Mouse (Mus musculus) embryonic facial prominence, embryonic 11.5 days (tissue): Measurements from ENCODE around the gene Gm49711. TPM values are rescaled to one million over a fixed set of nuclear protein-coding genes. Genes with fewer than 3 reads are reported as not detected.

Experiments
- ATAC-seq: fragments of 200-750 bp; cut with Nextera tagmentation; replicated peaks from 2 replicates; pipeline ENCODE4 v1.8.0; 2017; ENCODE audit warnings: low read depth; ENCODE audit not compliant: insufficient number of reproducible peaks, low FRiP score, low TSS enrichment
- DNase-seq: peaks from one replicate; pipeline ENCODE4 v3.0.0-alpha.2; 2015; ENCODE audit warnings: low spot score
- H3K27ac ChIP-seq: fragments of 300-500 bp; sonication (generic); replicated peaks from 2 replicates; pipeline ENCODE4 v1.5.1; 2014; ENCODE audit warnings: mild to moderate bottlenecking, low read depth, low read length, control low read depth
- H3K27me3 ChIP-seq: fragments of 300-500 bp; sonication (generic); 2 replicates; pipeline ENCODE4 v1.6.1; 2014; ENCODE audit warnings: mild to moderate bottlenecking, low read length, moderate library complexity, mixed read lengths; ENCODE audit not compliant: control insufficient read depth, insufficient read depth
- H3K36me3 ChIP-seq: fragments of 300-500 bp; sonication (generic); replicated peaks from 2 replicates; pipeline ENCODE4 v1.6.1; 2014; ENCODE audit warnings: low read depth, mild to moderate bottlenecking, low read length, moderate library complexity, mixed read lengths; ENCODE audit not compliant: control insufficient read depth, insufficient read depth
- H3K4me1 ChIP-seq: fragments of 300-500 bp; sonication (generic); 2 replicates; pipeline ENCODE4 v1.6.1; 2014; ENCODE audit warnings: low read length, mixed read lengths; ENCODE audit not compliant: control insufficient read depth, insufficient read depth
- H3K4me2 ChIP-seq: fragments of 300-500 bp; sonication (generic); 2 replicates; pipeline ENCODE4 v1.6.1; 2014; ENCODE audit warnings: low read depth, mild to moderate bottlenecking, control low read depth, low read length, moderate library complexity
- H3K4me3 ChIP-seq: fragments of 300-500 bp; sonication (generic); 2 replicates; pipeline ENCODE4 v1.5.1; 2014; ENCODE audit warnings: low read depth, low read length, control low read depth
- H3K9ac ChIP-seq: fragments of 300-500 bp; sonication (generic); replicated peaks from 2 replicates; pipeline ENCODE4 v1.6.1; 2014; ENCODE audit warnings: mild to moderate bottlenecking, control low read depth, low read length
- H3K9me3 ChIP-seq: fragments of 300-500 bp; sonication (generic); replicated peaks from 2 replicates; pipeline ENCODE4 v1.6.1; 2016; ENCODE audit warnings: mild to moderate bottlenecking, low read length, inconsistent platforms, mixed read lengths; ENCODE audit not compliant: control insufficient read depth
- WGBS: fragments of 180-500 bp; shearing (Covaris S2); extraction: QIAGEN DNeasy Blood & Tissue Kit; methylation state at CpG from one replicate; pipeline ENCODE4 v1.1.7; 2014; 5-methylcytosine and 5-hydroxymethylcytosine counted together
- polyA plus RNA-seq: library from polyadenylated mRNA; unstranded; fragments of >200 nt; fragmentation: Nextera tagmentation; extraction: Ambion mirVana; gene quantifications from 2 replicates; pipeline ENCODE4 v1.2.1, GENCODE M21; 2014

Gene Gm49711
- polyA plus RNA-seq, 1 experiment from 2014 or later = 0.45 TPM

DNA sequence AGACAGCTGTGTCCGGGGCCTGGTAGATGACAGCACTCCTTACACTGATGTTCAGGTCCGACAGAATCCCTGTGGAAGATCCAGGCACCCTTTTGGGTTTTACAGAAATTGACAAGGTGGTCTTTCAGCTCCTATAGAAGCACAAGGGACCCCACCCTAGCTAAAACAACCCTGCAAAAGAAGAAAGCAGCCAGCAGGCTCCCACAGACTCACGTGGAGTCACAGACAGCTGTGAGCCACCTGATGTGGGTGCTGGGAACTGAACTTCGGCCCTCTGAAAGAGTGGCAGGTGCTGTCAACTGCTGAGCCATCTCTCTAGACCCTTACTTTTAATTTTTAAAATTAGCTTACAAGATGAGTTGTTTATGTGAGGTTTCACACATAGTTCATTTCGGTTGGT is 23.4 kb upstream of the Gm49711 start:
- Histone ChIP-seq H3K4me3 (no peak overlapping the region), H3K27ac (no peak overlapping the region), H3K36me3 (no peaks in the 10 kb centered on the region; the same call in 1 of the 2 replicates), H3K9me3 (no peaks in the 10 kb centered on the region), H3K4me2 (no peak overlapping the region), H3K4me1 (no peaks in the 10 kb centered on the region), H3K27me3 (no peaks in the 10 kb centered on the region), H3K9ac (no peak overlapping the region)
- 81% methylated on average over 5 of the region's 5 CpGs for WGBS
- DNase-seq (no peak), ATAC-seq (no peak)

DNA sequence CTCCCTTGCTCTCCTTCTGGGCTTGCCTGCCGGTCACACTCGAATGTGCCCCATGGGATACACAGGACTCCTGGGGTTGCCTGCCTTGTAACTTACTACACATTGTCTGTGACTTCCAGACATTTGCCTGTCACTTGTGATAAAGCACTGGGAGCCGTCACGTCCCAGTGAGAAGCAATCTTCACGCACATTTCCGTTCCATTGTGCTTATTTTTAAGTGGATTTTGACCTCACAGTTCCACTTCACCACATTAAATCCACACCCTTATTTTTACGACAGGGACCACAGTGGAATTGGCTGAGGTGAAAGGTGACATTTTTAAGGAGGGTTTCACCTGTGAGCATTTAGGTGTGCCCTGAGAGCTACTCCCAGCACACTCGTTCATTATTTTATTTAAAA is 21.4 kb upstream of the Gm49711 start:
- H3K36me3 ChIP-seq = no peaks in the 10 kb centered on the region
- no peaks in the 10 kb centered on the region for H3K4me1 ChIP-seq
- H3K4me3 ChIP-seq = no peak overlapping the region
- 67% methylated on average over 8 of the region's 8 CpGs for WGBS
- H3K27ac ChIP-seq = no peak overlapping the region
- H3K9ac ChIP-seq = no peak overlapping the region
- no peak for DNase-seq
- no peaks in the 10 kb centered on the region for H3K9me3 ChIP-seq
- H3K4me2 ChIP-seq = no peak overlapping the region
- H3K27me3 ChIP-seq = no peaks in the 10 kb centered on the region
- ATAC-seq = no peak

DNA sequence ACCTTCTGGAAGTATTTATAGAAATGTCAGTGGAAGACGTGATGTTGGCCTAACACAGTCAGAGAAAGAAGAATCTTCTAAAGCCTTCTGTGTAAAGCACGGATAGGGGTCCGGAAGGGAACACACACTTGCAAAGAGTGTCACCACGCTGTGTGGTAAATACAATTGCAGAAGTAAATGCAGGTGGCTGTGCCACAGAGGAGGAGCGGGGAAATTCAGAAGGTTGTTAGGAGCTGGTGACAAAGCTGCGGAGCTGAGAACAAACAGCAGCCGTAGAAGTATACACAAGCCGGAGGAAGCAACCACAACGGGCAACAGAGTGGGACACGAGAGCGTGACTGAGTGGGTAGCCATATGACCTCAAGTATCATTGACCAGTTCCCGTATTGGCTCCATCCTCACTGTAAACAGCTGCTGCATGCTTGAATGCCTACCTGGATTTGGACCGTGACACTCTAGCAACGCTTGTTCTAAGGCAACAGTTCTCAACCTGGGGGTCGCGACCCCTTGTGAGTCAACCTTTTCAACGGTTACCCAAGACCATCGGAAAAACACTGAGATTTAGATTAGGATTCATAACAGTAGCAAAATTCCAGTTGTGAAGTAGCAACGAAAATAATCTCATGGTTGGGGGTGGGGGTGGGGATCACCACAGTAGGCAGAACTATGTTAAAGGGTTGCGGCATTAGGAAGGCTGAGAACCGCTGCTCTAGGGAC is 20.1 kb upstream of the Gm49711 start:
- ATAC-seq (no peak), DNase-seq (no peak)
- Histone ChIP-seq H3K4me3 (no peak overlapping the region), H3K27me3 (no peaks in the 10 kb centered on the region), H3K27ac (no peak overlapping the region), H3K9me3 (no peaks in the 10 kb centered on the region), H3K4me1 (no peaks in the 10 kb centered on the region), H3K4me2 (no peak overlapping the region), H3K9ac (no peak overlapping the region), H3K36me3 (no peaks in the 10 kb centered on the region)
- 85% methylated on average over 21 of the region's 21 CpGs for WGBS

DNA sequence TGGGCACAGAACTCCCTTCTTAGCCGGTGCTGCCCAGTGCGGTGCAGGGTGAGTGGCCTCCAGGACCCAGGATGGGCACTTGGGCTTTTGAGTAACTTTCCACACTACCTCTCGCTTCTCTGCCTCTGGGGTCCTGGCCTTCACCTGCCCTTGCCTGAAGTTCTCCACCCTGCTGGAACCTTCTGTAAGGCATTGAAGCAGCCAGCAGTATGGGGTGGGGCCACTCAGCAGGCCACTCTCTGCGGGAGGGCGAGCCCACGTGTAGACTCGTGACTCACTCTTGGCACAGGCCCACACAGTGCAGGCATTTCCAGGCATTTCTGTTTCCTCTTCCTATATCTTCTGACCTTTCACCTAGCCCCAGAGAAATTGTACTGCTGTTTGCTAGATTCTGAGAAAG is 18.7 kb upstream of the Gm49711 start:
- no peak for DNase-seq
- H3K4me1 ChIP-seq = no peaks in the 10 kb centered on the region
- no peaks in the 10 kb centered on the region for H3K36me3 ChIP-seq
- no peak overlapping the region for H3K4me3 ChIP-seq
- no peak overlapping the region for H3K9ac ChIP-seq
- H3K27me3 ChIP-seq = no peaks in the 10 kb centered on the region
- H3K27ac ChIP-seq = no peak overlapping the region
- ATAC-seq = no peak
- no peak overlapping the region for H3K4me2 ChIP-seq
- no peaks in the 10 kb centered on the region for H3K9me3 ChIP-seq
- 91% methylated on average over 7 of the region's 7 CpGs for WGBS

DNA sequence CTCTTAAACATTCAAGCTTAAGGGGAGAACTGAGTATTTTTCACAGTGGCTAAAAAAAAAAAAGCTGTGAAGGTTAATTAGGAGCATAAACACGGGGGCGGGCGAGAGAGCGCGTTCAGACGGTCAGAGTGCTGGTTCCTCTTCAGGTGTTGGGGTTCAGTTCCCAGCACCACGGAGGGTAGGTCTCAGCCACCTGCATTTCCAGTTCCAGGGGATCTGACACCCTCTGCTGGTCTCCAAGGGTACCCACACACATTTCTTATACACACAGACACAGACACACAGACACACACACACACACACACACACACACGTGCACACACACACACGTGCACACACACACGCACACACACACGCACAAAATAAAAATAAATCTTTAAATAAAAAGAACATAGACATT is 18.1 kb upstream of the Gm49711 start:
- ATAC-seq (no peak), DNase-seq (no peak)
- Histone ChIP-seq H3K36me3 (no peaks in the 10 kb centered on the region), H3K4me2 (no peak overlapping the region), H3K4me3 (no peak overlapping the region), H3K27me3 (no peaks in the 10 kb centered on the region), H3K9me3 (no peaks in the 10 kb centered on the region), H3K4me1 (no peaks in the 10 kb centered on the region), H3K27ac (no peak overlapping the region), H3K9ac (no peak overlapping the region)
- 93% methylated on average over 11 of the region's 11 CpGs for WGBS

DNA sequence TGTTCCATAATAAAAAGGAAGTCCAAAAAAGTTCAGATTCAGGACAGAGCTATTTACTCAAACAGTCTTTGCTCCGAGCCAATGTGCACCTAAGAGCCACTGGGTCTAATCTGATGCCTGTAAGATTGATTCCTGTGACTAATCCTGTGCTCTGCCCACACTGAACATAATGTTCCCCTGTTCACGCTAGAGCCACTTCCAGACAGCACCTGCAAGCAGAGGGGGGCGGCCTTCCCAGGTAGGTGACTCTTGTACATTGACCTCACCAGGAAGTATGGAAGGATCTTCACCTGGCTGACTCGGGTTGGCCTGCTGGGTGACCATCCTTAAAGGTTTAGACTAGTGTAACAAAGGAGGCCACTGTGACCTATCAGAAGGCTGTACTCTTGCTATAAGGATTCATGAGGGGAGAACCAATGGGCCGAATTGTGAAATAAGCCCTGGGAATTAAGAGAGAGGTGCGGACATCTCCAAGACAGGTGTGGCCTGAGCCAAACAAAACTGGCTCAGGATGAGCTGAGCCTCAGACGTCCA is 6.3 kb upstream of the Gm49711 start:
- H3K36me3 ChIP-seq = no peaks in the 10 kb centered on the region
- no peak for ATAC-seq
- no peaks in the 10 kb centered on the region for H3K27me3 ChIP-seq
- H3K4me1 ChIP-seq = no peaks in the 10 kb centered on the region
- no peaks in the 10 kb centered on the region; the same call in 1 of the 2 replicates for H3K9me3 ChIP-seq
- 80% methylated on average over 7 of the region's 7 CpGs for WGBS
- DNase-seq = no peak
- no peak overlapping the region for H3K4me2 ChIP-seq
- no peak overlapping the region for H3K9ac ChIP-seq
- H3K4me3 ChIP-seq = no peak overlapping the region
- no peak overlapping the region for H3K27ac ChIP-seq

DNA sequence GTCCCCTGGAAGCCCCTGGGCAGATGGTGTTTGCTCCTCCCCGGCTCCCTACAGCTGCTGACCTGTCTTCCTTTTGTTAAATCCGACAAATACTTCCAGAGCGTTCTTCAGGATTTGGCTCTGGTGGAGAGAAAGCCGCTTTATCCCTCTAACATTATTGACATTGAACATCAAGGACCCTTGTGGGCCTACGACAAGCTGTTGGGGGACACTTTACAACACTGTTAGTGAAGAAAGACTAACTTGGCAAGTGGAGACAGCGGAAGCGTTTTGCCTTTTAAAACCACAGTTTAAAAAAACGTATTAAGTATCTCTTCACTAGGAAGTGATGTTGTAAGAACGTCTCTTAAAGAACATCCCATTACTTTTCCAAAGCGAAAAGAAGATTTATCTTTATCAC is 5.5 kb upstream of the Gm49711 start:
- ATAC-seq (no peak), DNase-seq (no peak)
- Histone ChIP-seq H3K9me3 (no peaks in the 10 kb centered on the region; the same call in 1 of the 2 replicates), H3K4me3 (no peak overlapping the region), H3K27me3 (no peaks in the 10 kb centered on the region), H3K27ac (no peak overlapping the region), H3K9ac (no peak overlapping the region), H3K36me3 (no peaks in the 10 kb centered on the region), H3K4me1 (no peaks in the 10 kb centered on the region), H3K4me2 (no peak overlapping the region)
- 73% methylated on average over 10 of the region's 10 CpGs for WGBS

DNA sequence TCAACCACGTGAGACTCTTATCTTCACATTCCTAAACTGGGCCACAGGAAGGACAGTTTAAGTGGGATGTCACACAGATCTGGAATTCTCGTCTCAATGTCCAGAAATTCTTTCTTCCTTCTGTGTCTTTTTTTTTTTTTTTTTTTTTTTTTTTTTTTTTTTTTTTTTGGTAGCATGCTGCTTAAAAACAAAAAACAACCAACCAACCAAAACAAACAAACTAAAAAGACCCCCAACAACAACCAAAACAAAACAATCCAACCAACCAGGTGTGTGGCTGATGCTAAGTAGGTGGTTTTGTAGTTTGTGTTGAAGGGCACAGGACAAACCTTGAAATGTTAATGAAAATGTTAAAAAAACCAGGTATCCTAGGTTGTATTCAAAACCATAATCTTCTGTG is 1.4 kb upstream of the Gm49711 start:
- Histone ChIP-seq H3K36me3 (no peaks in the 10 kb centered on the region), H3K4me2 (no peak overlapping the region), H3K4me3 (no peak overlapping the region), H3K27me3 (no peaks in the 10 kb centered on the region), H3K9ac (no peak overlapping the region), H3K27ac (no peak overlapping the region), H3K4me1 (no peaks in the 10 kb centered on the region), H3K9me3 (no peaks in the 10 kb centered on the region; the same call in 1 of the 2 replicates)
- ATAC-seq (no peak), DNase-seq (no peak)
- 56% methylated on average over 2 of the region's 2 CpGs for WGBS
